Mouse (Mus musculus) stomach, postnatal 0 days (tissue): Measurements from ENCODE around the gene Gm12248. TPM values are rescaled to one million over a fixed set of nuclear protein-coding genes. Genes with fewer than 3 reads are reported as not detected.

Source experiments
- ATAC-seq: fragments of 200-750 bp; cut with Nextera tagmentation; 2 replicates; pipeline ENCODE4 v1.8.0; 2017; ENCODE audit not compliant: low FRiP score, low TSS enrichment
- DNase-seq: peaks from one replicate; pipeline ENCODE4 v3.0.0-alpha.2; 2016; ENCODE audit warnings: low spot score
- H3K27ac ChIP-seq: fragments of 300-500 bp; sonication (generic); replicated peaks from 2 replicates; pipeline ENCODE4 v1.5.1; 2014; ENCODE audit warnings: mild to moderate bottlenecking, control low read depth
- H3K27me3 ChIP-seq: fragments of 300-500 bp; sonication (generic); 2 replicates; pipeline ENCODE4 v1.6.1; 2014; ENCODE audit warnings: low read length; ENCODE audit not compliant: control insufficient read depth, insufficient read depth
- H3K36me3 ChIP-seq: fragments of 300-500 bp; sonication (generic); 2 replicates; pipeline ENCODE4 v1.6.1; 2014; ENCODE audit warnings: low read length, mixed read lengths; ENCODE audit not compliant: control insufficient read depth, insufficient read depth
- H3K4me1 ChIP-seq: fragments of 300-500 bp; sonication (generic); replicated peaks from 2 replicates; pipeline ENCODE4 v1.6.1; 2014; ENCODE audit warnings: antibody characterized with exemption; ENCODE audit not compliant: control insufficient read depth, insufficient read depth
- H3K4me2 ChIP-seq: fragments of 300-500 bp; sonication (generic); replicated peaks from 2 replicates; pipeline ENCODE4 v1.6.1; 2014; ENCODE audit warnings: low read depth, mild to moderate bottlenecking, control low read depth, moderate library complexity
- H3K4me3 ChIP-seq: fragments of 300-500 bp; sonication (generic); 2 replicates; pipeline ENCODE4 v1.5.1; 2014; ENCODE audit warnings: low read depth, low read length, control low read depth
- H3K9ac ChIP-seq: fragments of 300-500 bp; sonication (generic); 2 replicates; pipeline ENCODE4 v1.6.1; 2014; ENCODE audit warnings: mild to moderate bottlenecking, low read length, control low read depth, mixed read lengths
- H3K9me3 ChIP-seq: fragments of 300-500 bp; sonication (generic); 2 replicates; pipeline ENCODE4 v1.6.1; 2016; ENCODE audit warnings: low read length; ENCODE audit not compliant: control insufficient read depth
- CTCF ChIP-seq: IDR thresholded peaks from 2 replicates; pipeline ENCODE4 v1.5.1; 2016; ENCODE audit warnings: antibody characterized with exemption, low read depth, mild to moderate bottlenecking, moderate library complexity
- EP300 ChIP-seq: optimal IDR thresholded peaks from 2 replicates; pipeline ENCODE3; 2016; ENCODE audit warnings: antibody characterized with exemption
- WGBS: fragments of 180-500 bp; shearing (Covaris S2); extraction: QIAGEN DNeasy Blood & Tissue Kit; methylation state at CpG from one replicate; pipeline ENCODE4 v1.1.7; 2014; 5-methylcytosine and 5-hydroxymethylcytosine counted together
- polyA plus RNA-seq: library from polyadenylated mRNA; unstranded; fragments of >200 nt; fragmentation: Nextera tagmentation; extraction: Ambion mirVana; gene quantifications from 2 replicates; pipeline ENCODE4 v1.2.1, GENCODE M21; 2015

Gm12248 gene
- polyA plus RNA-seq, 1 experiment from 2014 or later = not detected

DNA sequence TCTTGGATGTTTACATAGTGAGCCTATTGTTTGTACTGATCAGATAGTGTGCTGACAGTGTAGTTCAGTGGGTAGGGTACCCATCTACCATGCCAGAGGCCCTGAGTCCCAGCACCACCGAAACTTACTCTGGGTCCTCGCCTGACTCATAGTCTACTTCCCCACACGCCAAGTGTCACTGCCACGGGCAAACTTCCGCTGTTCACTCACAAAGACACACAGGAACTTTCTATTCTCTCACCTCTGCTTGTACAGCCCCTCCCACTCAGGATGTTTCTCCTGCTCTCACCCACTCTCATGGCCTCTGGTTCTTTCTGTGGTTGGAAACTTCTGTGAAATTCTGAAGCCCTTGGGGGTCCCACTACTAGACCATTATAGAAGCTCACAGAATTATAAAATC lies 3.2 kb upstream of the Gm12248 start:
- ATAC-seq = no peak
- no peak overlapping the region for H3K4me2 ChIP-seq

DNA sequence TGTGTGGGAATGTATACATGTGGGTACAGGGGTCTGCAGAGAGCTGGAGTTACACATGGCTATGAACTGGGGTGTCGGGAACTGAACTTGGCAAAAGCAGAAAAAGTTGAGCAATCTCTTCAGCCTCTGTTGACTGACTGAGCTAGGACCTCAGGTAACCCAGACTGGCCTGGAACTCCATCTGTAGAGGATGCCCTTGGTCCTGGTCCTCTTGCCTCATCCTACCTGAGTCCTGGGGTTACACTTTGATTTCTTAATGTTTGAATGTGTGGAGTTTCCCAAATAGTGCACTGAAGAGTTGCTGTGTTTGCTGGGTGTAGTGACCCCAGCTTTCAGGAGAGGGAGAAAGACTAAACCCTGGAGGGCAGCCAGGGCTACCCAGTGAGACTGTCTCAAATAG lies 2.6 kb upstream of the Gm12248 start:
- Histone ChIP-seq H3K36me3 (no peaks in the 10 kb centered on the region), H3K4me3 (no peak overlapping the region), H3K4me1 (no peaks in the 10 kb centered on the region), H3K27me3 (no peaks in the 10 kb centered on the region), H3K9me3 (no peaks in the 10 kb centered on the region), H3K4me2 (no peak overlapping the region), H3K9ac (no peak overlapping the region), H3K27ac (no peak overlapping the region)
- 86% methylated on average over 1 of the region's 1 CpGs for whole genome bisulfite sequencing
- no peak for ATAC-seq
- DNase-seq = no peak
- no peak for TF ChIP-seq CTCF
- no peak for TF ChIP-seq EP300

More for the DNA sequence above, 3.2 kb upstream of the Gm12248 start:
- Histone ChIP-seq H3K4me1 (no peaks in the 10 kb centered on the region), H3K36me3 (no peaks in the 10 kb centered on the region), H3K9me3 (no peaks in the 10 kb centered on the region), H3K4me3 (no peak overlapping the region), H3K27ac (no peak overlapping the region), H3K27me3 (no peaks in the 10 kb centered on the region), H3K9ac (no peak overlapping the region)
- no peak for TF ChIP-seq EP300
- TF ChIP-seq CTCF = no peak
- 56% methylated on average over 5 of the region's 5 CpGs for WGBS
- no peak for DNase-seq

DNA sequence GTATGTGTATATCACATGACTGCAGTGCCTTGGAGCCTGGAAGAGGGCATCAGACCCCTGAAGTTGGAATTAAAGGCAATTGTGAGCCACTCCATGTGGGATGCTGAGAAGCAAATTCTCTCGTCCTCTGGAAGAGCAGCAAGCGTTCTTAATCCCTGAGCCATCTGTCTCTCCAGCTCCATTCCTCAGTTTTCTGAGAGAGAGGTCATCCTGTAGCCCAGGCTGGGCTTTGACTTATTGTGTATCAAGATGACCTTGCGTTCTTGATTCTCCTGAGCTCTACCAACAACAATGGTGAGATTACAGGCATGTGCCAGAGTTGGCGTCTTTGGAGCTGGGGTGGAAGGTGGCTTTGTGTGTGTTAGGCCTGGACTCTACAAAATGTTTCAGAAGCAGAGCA lies 1.8 kb upstream of the Gm12248 start:
- no peaks in the 10 kb centered on the region for H3K27me3 ChIP-seq
- WGBS = 69% methylated on average over 4 of the region's 4 CpGs
- H3K4me2 ChIP-seq = no peak overlapping the region
- H3K9ac ChIP-seq = no peak overlapping the region
- H3K36me3 ChIP-seq = no peaks in the 10 kb centered on the region
- no peak overlapping the region for H3K27ac ChIP-seq
- ATAC-seq = no peak
- no peak for DNase-seq
- H3K4me3 ChIP-seq = no peak overlapping the region
- H3K9me3 ChIP-seq = no peaks in the 10 kb centered on the region
- no peaks in the 10 kb centered on the region for H3K4me1 ChIP-seq
- no peak for TF ChIP-seq CTCF
- no peak for TF ChIP-seq EP300

DNA sequence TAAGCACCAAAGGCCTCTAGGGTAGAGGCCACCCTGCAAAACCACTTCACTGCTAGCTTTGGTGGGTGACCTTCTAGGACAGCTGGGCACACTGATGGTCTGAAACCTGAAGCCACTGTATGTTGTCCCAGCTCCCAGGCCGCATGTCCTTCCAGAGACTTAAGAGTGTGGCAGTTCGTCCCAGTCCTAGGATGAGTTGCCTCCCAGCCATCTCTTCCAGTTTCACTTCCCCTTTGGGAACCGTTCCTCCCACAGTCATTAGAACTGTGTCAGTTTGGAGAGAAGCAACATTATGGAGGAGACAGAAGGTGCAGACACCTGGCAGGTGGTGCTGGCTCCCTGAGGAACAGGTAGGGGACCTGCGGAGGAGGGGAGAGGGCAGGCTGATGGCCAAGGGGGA lies 393 bp downstream of the Gm12248 start:
- DNase-seq = no peak
- peak overlapping the region; percentile 22 for H3K4me3 ChIP-seq
- H3K9me3 ChIP-seq = no peaks in the 10 kb centered on the region
- no peaks in the 10 kb centered on the region for H3K27me3 ChIP-seq
- no peaks in the 10 kb centered on the region for H3K36me3 ChIP-seq
- 0 out of 2 replicates have a peak overlapping the region, but pooled peaks have one; percentile 35 for H3K27ac ChIP-seq
- peak overlapping the region; percentile 27 for H3K9ac ChIP-seq
- 54% methylated on average over 4 of the region's 4 CpGs for WGBS
- ATAC-seq = no peak
- H3K4me1 ChIP-seq = no peaks in the 10 kb centered on the region
- TF ChIP-seq EP300 (no peak), CTCF (no peak)
- peak overlapping the region; percentile 54 for H3K4me2 ChIP-seq

DNA sequence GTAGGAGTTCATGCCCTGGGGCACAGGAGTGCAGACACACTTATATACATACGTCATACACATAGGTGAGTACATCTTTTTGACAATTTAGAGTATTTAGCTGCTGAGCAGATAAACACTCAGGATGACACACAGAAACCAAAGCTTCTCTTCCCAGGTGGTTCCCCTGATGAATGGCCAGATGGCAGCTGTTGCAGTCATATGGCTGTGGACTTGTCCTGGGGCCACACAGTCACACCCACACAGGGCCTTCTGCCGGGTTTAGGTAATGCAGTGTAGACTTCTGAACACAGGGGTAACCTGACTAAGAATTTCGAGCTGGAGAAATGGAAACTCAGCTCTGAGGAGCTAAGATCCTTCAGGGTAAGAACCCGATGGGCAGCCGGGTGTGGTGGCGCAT lies 11.2 kb downstream of the Gm12248 start:
- no peak for TF ChIP-seq CTCF
- no peak for TF ChIP-seq EP300
- WGBS = 85% methylated on average over 6 of the region's 6 CpGs
- no peak for DNase-seq
- Histone ChIP-seq H3K36me3 (no peaks in the 10 kb centered on the region), H3K4me1 (no peaks in the 10 kb centered on the region), H3K27ac (no peak overlapping the region), H3K27me3 (no peaks in the 10 kb centered on the region), H3K4me2 (no peak overlapping the region), H3K9me3 (no peaks in the 10 kb centered on the region), H3K9ac (no peak overlapping the region), H3K4me3 (no peak overlapping the region)
- no peak for ATAC-seq

DNA sequence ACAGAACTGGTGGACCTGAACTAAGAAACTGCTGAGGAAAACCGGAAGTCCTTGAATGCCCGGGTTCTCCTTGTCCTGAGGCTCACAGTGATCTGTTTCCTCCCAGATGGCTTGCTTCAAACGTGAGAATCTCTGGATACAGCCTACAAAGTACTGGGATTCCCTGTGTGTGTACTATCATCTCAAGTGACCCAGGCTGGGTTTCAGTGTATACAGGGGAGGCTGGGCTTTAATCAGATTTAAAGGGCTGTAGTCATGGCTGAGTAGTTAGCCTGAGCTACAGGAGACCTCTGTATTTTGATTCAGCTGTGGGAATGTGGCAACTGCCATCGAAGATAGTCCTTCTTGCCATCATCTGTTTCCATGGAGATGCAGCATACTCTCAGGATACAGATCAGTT lies 15.7 kb downstream of the Gm12248 start:
- H3K27me3 ChIP-seq = no peaks in the 10 kb centered on the region
- DNase-seq (no peak), ATAC-seq (no peak)
- H3K4me2 ChIP-seq = no peak overlapping the region
- no peaks in the 10 kb centered on the region for H3K9me3 ChIP-seq
- H3K9ac ChIP-seq = no peak overlapping the region
- no peak overlapping the region for H3K27ac ChIP-seq
- no peaks in the 10 kb centered on the region for H3K36me3 ChIP-seq
- no peak overlapping the region for H3K4me3 ChIP-seq
- TF ChIP-seq CTCF = no peak
- TF ChIP-seq EP300 = no peak
- 59% methylated on average over 4 of the region's 4 CpGs for WGBS
- no peaks in the 10 kb centered on the region for H3K4me1 ChIP-seq
